Mouse (Mus musculus): ENCODE results near the gene Elmsan1.
A peak's percentile ranks its signal among the peaks of the same experiment; 100 is the strongest.
"Not testable (repeated sequence)": the region's sequence is repeated elsewhere in the genome, so short reads cannot be mapped to it uniquely, and the experiment has no call there.

Gene Elmsan1

DNA sequence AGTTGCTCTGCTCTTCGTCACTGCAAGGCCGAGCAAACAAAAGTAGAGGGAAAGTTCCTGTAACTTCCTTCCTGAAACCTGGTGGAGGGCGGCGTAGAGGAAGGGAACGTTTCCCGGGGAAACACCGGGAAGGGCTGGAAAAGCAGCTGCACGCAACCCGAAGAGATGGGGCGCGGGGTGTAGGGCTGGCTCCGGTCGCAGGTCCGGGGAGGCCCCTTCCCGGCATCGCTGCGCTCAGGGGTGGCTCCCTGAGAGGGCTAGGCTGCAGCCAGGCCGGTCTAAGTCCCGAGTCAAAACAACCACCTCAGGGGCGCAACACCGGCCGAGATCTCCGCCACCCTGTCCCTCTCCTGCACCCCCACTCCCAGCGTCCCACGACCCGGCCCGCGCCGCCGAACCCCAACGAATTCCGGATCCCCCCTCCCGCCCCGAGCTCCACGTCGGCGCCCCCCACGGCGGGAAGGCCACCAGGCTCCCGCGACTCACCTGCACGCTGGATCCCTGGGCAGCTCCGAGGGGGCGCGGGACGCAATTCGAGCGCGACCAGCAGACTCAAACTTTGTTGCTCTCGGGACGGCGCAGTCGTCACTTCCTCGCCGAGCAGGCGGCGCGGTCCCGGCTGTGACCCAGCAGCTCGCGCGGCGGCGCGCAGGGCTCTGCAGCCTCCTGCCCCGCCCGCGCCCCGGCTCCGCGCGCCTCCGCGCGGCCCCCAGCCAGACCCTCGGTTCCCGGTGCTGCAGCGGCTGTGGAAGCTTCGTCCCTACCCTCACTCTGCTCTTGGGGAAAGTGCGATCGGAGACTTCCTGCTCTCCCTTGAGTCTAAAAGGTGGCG is at the start of gene Elmsan1:
Gene Elmsan1 (minus strand): TSS at position 593 of the 832 bp plus-strand sequence.
- DNase-seq = peak; percentile 87 to 89

DNA sequence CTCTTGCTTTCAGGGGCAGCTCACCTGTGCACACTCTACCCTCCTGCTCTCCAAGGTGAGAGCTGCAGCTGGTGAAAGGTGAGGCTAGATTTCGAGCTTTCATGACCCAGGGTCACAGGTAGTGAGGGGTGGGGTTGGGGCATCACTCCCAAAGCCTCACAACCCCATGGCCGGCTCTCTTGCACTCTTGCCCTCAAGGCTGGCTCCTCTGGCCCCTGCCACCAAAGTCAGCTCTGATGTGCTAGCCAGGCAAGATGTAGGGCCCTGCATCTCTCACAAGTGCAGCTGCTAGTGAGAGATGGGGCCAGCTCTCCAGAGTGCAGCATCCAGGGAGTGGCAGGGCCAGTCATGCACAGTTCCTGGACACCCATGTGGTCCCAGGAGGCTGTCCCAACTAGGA is 48.6 kb upstream of the Elmsan1 start:
- no peak for DNase-seq

DNA sequence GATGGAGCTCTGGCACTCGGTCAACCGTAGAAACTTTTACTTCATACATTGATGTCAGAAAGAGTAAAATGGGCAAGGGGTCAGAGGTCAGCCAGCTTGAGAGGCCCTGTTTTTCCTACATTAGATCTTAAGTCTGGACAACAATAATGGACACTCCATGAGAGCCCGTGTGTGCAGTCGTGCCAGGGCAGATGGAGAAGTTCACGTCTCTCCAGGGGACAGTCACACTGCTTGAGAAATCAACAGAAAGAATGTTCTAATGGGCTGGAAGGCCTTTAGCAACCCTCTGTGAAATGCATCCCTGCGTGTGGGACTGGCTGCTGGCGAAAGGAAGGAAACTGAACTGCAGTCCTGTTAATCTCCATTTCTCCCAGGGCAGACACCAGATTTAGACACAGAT is 41.7 kb upstream of the Elmsan1 start:
- no peak for DNase-seq

DNA sequence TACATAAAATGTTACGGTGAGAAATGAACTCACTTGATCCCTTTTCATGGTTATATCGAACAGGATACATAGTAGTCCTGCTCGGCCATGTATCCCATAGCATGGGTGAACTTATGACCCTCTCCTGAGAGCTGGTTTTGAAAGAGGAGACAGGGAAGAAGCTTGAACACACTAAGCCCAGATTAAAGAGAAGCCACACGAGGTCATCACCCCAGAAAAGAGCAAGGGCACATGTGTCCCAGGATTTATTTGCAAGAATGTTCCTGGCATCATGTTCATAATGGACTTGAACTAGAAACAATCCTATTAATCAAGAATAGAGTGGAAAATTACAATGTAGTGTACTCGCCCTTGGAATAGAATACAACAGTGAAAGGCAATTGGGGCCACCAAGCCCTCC is 36.2 kb upstream of the Elmsan1 start:
- DNase-seq = no peak

DNA sequence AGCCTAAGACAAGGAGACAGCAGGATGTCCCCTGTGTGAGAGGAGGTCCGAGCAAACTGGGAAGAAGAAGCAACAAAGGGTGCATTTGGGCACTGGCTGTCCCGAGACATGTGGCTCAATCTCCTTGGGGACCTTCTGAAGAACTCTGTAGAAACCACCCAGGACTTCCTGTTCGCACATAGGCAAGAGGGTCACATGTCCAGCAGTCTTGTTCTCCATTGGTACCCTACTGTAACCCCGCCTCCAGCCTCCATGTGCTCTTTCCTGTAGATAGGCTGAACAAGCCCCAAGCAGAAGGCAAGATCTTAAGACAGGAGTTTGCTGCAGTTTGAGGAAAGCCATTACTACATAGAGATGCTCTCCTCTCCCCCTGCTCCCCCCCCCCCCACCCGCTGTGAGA is 34.1 kb upstream of the Elmsan1 start:
- DNase-seq = peak; percentile 80 to 85

DNA sequence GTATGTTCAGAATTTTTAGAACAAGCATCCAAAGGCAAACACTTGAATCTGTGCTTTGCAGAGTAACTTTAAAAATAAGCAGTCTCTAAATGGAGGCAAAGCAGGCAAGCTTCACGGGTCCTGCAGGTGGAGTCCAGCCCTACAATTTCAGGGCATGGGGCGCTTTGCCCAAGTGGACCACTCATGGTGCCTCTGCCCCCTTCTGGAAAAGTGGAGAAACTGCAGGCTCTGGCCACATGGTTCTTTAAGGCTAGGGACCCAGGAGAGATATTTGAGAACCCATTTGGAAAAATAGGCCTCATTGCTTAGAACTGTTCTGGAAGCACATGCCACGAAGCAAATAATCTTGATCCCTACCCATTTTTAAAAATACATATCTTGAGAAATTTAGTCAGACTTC is 30.5 kb upstream of the Elmsan1 start:
- DNase-seq = peak; percentile 80

DNA sequence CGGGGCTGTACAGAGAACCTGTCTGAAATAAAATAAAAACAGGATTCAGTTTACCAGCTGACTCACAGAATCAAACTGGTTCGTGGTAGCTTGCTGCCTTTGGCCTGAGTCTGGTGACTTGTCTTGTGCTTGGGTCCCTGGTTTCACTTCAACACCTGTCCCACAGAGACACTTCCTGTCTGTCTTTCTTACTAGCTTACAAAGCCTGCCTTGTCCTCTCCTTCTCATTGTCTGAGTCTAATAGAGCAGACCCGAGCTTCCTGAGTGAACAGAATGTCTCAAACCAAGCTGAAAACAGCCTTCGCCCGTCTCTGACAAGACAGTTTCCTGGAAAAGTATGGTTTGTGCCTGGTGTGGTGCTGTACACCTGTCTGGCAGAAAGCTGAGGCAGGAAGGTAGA is 27.0 kb upstream of the Elmsan1 start:
- peak; percentile 74 to 77 for DNase-seq

DNA sequence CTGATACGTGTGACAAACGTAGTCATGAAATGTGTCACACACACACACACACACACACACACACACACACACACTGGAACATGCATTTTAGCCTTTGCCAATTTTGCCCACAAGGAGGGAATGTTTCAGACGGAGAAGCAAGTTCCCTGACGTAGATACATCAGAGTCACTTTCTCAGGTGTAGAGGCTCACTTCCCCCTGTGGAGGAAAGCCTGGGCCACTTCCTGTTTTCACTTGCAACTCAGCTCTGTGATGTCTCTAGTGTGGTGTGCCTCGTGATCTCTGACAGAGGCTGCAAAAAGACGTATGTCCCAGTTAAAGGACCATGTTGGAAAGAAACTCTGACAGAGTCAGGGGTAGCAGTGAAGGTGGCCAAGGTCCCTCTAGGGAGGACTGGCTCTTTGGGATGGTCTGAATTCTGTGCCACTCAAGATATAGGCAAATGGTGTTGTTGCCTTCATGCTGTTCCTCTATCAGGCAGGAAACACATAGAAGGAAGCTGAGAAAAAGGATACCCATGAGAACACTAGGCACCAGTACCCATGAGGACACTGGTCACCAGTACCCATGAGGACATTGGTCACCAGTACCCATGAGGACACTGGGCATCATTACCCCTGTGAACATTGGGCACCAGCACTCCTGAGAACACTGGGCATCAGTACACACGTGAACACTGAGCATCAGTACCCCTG is 24.5 kb upstream of the Elmsan1 start:
- peak; percentile 84 to 89 for DNase-seq

DNA sequence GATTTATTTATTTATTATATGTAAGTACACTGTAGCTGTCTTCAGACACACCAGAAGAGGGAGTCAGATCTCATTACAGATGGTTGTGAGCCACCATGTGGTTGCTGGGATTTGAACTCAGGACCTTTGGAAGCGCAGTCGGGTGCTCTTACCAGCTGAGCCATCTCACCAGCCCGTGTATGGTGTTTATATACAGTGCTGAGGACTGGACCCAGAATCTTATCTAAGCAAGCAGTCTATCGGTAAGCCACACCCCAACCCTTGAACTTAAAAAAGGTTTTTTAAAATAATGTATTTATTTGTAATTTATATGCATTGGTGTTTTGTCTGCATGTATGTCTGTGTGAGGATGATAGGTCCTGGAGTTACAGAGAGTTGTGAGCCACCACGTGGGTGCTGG is 18.4 kb upstream of the Elmsan1 start:
- not testable (repeated sequence) for DNase-seq

DNA sequence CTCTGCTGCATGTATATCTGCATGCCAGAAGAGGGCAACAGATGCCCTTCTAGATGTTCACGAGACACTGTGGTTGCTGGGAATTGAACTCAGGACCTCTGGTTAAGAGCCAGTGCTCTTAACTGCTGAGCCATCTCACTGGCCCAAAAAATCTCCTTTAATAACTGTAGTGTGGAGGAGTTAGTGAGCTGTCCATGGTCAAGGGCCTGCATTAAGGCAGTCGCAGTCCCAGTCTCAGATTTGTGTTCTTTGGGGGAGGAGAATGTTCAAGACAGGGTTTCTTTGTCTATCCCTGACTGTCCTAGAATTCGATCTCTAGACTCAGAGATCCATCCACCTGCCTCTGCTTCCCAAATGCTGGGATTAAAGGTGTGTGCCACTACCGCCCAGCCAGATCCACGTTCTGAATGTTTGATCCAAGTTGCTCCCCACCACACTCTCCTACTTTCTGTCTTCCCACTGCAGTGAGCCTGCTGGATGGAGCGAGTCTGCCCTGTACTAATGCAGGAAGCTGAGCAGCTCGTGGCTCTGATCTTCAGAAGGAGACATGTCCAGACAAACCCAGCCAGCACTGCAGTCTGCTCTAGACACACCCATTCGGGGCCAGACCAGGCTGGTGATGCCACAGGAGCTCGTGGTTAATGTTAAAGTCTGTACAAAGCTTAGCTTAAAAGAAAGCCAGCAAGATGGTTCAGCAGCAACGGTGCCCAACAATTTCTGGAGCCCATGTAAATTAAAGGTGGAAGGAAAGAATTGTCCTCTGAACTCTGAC is 17.5 kb upstream of the Elmsan1 start:
- DNase-seq = no peak

DNA sequence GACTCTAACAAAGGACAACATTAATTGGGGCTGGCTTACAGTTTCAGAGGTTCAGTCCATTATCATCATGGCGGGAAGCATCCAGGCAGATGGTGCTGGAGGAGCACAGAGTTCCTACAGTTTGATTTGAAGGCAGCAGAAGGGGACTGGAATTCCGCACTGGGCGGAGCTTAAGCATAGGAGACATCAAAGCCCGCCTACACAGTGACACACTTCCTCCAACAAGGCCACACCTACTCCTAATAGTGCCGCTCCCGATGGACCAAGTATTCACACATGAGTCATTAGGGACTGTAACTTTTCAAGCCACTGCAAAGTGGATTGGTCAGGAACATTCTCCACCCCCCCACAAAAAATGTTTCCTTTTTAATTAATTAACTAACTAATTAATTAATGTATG is 16.9 kb upstream of the Elmsan1 start:
- DNase-seq = no peak

DNA sequence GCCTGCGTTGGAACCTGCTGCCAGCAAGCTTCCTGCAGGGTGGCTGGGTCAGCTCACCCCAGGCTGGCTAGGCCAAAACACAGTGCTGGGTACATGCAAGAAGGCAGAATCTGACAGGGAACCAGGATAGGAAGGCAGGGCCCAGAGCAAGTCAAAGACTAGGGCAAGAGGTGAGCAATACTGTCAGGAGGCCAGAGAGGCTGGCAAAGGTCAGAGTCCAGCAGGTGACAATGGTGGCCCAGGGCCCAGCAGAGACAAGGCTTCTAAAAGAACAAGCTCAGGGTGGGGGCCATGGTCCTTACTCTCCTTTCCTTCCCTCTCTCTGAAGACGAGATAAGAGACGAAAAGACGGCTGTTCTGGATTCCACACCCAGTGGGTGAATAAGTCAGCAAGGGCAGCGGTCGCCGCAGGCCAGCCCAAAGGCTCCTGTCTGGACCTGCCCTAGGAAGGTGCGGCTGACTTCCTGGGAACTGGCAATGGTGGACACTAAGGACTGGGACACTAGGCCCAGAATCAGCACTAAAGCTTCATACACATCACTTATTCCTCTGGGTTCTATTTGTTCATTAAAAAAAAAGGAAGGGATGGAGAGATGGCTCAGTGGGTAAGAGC is 14.9 kb upstream of the Elmsan1 start:
- no peak for DNase-seq

DNA sequence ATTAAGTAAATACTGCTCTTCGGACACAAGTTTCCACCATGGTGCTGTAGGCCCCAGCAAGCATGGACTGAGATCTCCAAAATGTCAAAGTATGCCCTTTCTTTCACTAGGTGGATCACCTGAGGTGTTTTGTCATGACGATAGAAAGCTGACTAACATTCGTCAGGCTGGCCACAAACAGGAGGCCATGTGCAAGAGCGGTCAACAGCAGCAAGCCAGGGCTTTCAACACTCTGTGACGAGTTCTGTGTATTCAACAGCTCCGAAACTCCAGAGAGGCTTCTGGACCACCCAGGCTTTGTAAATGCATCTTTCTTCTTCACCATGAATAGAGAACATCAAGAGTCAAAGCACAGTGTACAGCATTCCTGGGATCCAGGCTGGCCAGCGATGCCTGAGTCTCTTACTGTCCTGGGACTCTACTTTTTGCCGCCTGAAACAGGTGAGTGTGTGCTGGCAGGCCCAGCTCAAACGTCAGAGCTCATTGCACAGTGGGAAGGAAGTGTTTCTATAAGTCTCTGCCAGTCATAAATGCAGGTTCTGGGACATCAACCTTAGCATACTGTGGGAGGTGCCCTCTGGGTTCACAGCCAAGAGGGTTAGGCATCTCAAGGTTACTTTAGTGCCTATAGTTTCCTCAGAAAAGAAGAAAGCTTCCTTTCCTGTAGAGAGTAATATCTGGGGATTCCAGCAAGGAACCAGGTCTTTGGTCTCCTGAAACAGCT is 7.6 kb upstream of the Elmsan1 start:
- no peak for DNase-seq

DNA sequence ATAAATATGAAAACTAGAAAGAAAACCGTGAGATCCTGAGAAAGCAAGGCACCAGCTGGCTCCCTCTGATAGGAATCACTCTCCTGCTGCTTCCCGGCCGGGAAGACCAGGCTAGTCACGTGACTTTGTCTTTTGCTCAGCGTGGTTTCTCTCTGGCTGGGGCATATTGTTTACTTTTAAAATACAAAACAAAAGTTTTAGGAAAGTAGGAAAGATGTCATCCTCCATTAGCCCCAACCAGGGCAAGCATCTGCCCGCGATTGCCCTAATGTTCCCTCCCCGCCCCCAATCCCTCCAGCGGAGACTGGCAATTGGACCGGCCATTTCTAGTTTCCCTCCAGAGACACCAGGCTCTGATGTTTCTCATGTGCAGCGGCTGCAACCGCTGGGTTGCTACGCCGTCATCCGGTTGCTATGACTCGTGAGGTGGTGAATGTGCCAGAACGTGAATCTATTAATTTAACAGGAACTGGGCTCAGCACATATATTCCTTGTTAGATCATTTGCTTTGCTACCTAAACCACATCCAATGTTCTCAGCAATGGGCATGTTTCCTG is 3.8 kb upstream of the Elmsan1 start:
- peak; percentile 89 to 91 for DNase-seq

DNA sequence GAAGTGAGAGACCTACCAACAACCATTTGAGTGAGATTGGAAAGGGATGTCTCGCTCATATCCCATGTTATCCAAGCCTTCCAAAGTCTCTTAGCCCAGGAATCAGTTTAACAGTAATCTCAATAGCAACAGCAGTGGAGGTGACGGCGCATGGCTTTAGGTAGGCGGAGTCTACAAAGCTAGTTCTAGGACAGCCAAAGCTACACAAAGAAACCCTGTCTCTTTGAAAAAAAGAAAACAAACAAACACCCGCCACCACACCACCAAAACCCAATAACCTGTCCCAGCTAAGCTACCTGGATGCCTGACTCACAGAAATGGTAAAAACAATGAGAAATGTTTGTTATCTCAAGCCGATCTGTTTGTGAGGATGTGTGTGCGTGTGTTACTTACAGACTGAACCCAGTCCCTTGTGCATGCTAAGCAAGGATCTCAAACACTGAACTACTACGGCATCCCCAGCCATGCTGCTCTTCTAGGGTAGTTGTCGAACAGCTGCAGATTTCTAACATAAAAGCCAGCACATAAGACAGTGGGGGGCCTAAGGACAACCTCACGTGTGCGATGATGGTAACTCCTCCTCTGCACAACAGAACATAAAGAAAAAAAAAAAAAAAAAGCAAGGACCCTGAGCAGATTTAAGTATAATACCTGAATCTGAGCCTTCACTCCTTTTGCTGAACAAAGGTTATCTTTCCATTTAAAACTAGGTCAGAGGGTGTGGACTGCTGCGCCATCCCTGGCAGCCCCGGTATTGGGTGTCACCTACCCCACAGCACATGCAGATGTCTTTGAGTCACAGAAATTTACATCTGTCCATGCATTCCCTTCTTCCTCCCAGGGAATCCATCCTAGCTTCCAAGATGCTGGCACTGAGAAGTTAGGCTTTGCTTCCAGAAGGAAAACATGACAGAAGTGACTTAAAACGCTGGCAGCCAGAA is 2.5 kb upstream of the Elmsan1 start:
- DNase-seq = no peak

DNA sequence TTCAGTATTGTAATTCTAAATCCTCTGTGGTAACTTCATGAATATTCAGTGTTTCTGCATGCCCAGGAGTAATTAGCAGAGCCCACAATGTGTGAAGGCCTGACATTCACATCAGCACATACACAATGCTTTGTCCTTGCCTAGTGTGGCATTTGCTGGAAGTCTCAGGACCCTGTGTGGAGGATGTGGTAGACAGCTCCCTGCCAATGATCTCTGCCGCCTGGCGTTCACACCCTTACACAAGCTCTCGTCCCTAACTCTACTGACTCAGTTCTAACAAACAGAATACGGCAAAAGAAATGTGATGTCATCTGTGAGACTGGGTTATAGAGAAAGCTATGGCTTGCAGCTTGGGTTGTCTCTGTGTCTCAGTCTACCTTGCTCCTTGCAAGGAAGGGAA is 1.8 kb upstream of the Elmsan1 start:
- DNase-seq = no peak

DNA sequence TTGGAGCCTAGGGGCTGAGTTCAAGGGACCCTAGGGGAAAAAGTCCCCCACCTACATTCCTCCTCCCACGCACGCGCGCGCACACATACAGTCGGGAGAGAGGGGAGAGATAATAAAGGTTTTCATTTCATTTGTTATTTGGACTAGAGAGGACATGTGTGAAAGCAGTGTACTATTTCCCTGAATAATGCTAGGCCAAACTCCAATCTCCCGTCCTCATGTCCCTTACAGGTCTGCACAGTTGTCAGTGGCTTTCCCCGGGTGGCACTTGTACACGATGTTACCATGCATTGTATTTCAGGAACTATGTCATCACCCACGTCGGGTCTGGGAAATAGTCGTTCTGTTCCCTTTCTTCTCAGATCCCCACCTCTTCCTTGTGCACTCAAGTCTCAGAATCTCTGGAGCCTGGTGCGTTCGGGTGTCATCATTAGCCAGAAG is 460 bp upstream of the Elmsan1 start:
- no peak for DNase-seq

DNA sequence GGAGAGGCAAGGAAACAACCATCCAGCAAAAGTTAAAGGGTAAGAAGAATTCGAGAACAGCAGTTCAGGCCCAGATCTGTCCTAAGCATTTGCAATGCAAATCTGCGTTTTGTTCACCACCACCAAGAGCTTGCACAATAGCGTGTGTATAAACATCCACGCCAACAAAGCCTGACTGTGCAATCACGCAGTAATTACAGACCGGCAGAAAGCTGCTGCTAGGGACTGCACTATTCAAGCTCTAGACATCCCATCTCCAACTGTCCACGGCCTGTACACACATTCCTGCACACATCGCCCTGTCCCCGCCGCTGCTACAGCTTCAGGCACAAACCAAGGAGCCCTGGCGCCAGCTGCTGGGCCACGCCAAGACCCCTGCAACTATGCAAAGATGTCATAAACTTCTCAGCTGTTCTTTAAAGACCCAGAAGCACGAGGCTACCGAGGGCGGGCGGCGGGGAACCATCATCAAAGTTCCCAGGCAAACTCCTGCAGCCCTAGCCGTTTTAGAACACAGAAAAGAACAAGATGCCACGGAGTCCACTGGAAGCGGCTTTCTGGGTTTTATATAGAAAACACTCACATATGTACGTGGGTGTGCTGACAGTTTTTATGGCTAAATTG is 1.1 kb downstream of the Elmsan1 start:
- DNase-seq = peak; percentile 69 to 72

DNA sequence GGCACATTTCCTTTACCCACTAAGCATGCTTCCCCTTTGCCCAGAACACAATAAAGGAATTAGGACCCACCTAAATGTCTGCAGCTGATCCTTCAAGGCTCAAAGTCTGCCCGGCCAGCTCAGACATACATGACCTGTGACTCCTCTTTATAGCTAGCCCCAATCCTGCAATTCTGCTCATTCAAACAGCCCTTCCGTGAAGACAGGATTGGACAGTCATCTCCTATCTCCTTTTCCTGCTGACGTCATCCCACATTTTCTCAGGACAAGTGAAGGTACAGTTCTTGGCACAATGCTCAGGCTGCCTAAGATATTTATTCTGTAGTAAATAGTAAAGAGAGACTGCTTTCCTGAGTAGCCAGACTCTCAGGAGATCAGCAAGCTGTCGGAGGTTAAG is 1.6 kb downstream of the Elmsan1 start:
- DNase-seq = peak in 1 of 2 experiments; percentile 46

DNA sequence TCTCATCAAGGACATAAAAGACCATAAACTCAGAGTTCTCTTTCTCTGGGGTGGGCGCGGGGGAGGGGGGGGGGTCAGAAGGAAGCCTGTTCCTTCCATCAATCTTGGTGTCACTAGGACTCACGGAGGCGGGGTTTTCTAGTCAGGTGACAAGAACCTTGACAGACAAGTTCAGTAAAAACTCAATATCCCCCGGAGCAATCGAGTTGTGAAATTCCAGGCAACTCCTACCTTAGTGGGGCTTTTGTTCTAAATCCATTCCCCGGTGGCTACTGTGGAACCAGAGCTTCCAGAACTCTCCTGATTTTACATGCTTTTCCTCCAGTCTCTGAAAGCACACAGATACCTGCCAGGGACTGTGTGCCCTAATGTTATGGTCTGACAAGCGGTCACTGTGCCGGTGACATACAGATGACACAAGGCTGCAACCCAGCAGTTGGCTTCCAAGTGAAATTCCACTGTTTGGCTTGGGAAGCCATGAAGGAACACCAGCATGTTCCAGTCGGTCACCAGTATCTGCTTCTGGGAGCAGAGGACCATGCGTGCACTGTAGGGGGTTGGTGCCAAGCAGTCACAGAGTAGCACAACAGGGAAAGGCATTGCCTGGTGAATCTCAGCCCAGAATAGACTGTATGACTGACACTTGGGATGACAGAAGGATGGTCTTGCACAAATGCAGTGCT is 2.8 kb downstream of the Elmsan1 start:
- DNase-seq = no peak

Measured in B cell, adult 2 months (primary cell).